Mouse (Mus musculus): Measurements from ENCODE around the gene Pcif1.
"Not testable (repeated sequence)": the region's sequence is repeated elsewhere in the genome, so short reads cannot be mapped to it uniquely, and the experiment has no call there.

Pcif1 gene

GRCm38 (mm10) chr2:164866741-164867551, 12.2 kb upstream of the Pcif1 start:
- no peak for DNase-seq (ENCODE audit: low spot score in 2 of 2)

GRCm38 (mm10) chr2:164867566-164867965, 11.5 kb upstream of the Pcif1 start:
- no peak for DNase-seq (ENCODE audit: low spot score in 2 of 2)

GRCm38 (mm10) chr2:164868491-164868890, 10.6 kb upstream of the Pcif1 start:
- no peak for DNase-seq (ENCODE audit: low spot score in 2 of 2)

- DNase-seq (ENCODE audit: low spot score in 2 of 2), result no peak
Observed at GRCm38 (mm10) chr2:164871602-164872303, 7.4 kb upstream of the Pcif1 start.

- DNase-seq (ENCODE audit: low spot score in 2 of 2), result no peak
Observed at GRCm38 (mm10) chr2:164873621-164874020, 5.5 kb upstream of the Pcif1 start.

GRCm38 (mm10) chr2:164874239-164874769, 4.8 kb upstream of the Pcif1 start:
- DNase-seq (ENCODE audit: low spot score in 2 of 2), result no peak

GRCm38 (mm10) chr2:164875648-164876047, 3.5 kb upstream of the Pcif1 start:
- not testable (repeated sequence) for DNase-seq (ENCODE audit: low spot score in 2 of 2)

- not testable (repeated sequence) for DNase-seq (ENCODE audit: low spot score in 2 of 2)
Observed at GRCm38 (mm10) chr2:164877376-164878215, 1.5 kb upstream of the Pcif1 start.

- DNase-seq (ENCODE audit: low spot score in 2 of 2), result no peak
Observed at GRCm38 (mm10) chr2:164878509-164879227, 436 bp upstream of the Pcif1 start.

GRCm38 (mm10) chr2:164879568-164880277, 619 bp downstream of the Pcif1 start:
- peak; percentile 92 to 93 for DNase-seq (ENCODE audit: low spot score in 2 of 2)

- no peak for DNase-seq (ENCODE audit: low spot score in 2 of 2)
Observed at GRCm38 (mm10) chr2:164882619-164883018, 3.5 kb downstream of the Pcif1 start.

- peak; percentile 62 to 68 for DNase-seq (ENCODE audit: low spot score in 2 of 2)
Observed at GRCm38 (mm10) chr2:164885788-164886187, 6.7 kb downstream of the Pcif1 start.

GRCm38 (mm10) chr2:164886617-164887016, 7.5 kb downstream of the Pcif1 start:
- DNase-seq (ENCODE audit: low spot score in 2 of 2), result no peak

GRCm38 (mm10) chr2:164888996-164889395, 9.9 kb downstream of the Pcif1 start:
- no peak for DNase-seq (ENCODE audit: low spot score in 2 of 2)

- no peak for DNase-seq (ENCODE audit: low spot score in 2 of 2)
Observed at GRCm38 (mm10) chr2:164889960-164890359, 10.9 kb downstream of the Pcif1 start.

GRCm38 (mm10) chr2:164890411-164891049, 11.4 kb downstream of the Pcif1 start:
- DNase-seq (ENCODE audit: low spot score in 2 of 2), result no peak

GRCm38 (mm10) chr2:164891056-164891834, 12.1 kb downstream of the Pcif1 start:
- DNase-seq (ENCODE audit: low spot score in 2 of 2), result no peak

GRCm38 (mm10) chr2:164891908-164892695, 13.0 kb downstream of the Pcif1 start:
- no peak for DNase-seq (ENCODE audit: low spot score in 2 of 2)
